Mouse (Mus musculus): Measurements from ENCODE around the gene Triobp. TPM values are rescaled to one million over a fixed set of nuclear protein-coding genes. Genes with fewer than 3 reads are reported as not detected.

Gene Triobp
- polyA plus RNA-seq (2012; rRNA removed) = 18.0 and 18.1 TPM in 2 replicates

GRCm38 (mm10) chr15:78947657-78948056 lies at the start of gene Triobp:
Gene Triobp, plus strand, starts transcription at chr15:78947724.

GRCm38 (mm10) chr15:78899409-78899739 lies 48.1 kb upstream of the Triobp start, which contains the start of gene Gm49510:
Gene Gm49510, plus strand, starts transcription at chr15:78899667.

GRCm38 (mm10) chr15:78899740-78900584 lies 47.6 kb upstream of the Triobp start, which contains the start of gene Sh3bp1:
Gene Sh3bp1, plus strand, starts transcription at chr15:78899768.

DNA sequence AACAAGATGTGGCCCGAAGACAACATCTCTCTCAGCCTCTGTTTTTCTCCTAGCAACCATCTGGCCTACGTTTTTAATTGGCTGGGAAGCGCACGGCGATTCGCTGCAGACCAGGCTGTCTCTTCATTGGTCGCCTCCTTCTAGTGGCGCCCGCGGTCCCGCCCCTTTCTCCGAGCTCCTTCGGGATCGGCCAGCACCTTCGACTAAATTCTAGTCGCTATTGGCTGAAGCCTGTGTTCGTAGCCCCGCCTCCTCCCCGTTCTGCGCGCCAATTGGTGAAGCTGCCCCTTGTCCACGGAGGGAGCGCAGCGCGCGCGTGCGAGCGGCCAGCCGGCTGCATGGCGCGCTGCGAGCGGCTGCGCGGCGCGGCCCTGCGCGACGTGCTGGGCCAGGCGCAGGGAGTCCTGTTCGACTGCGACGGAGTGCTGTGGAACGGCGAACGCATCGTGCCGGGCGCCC lies 33.9 kb upstream of the Triobp start, which contains the start of gene Pdxp:
Pdxp (plus strand) TSS at position 288 of the 459 bp plus-strand sequence.

DNA sequence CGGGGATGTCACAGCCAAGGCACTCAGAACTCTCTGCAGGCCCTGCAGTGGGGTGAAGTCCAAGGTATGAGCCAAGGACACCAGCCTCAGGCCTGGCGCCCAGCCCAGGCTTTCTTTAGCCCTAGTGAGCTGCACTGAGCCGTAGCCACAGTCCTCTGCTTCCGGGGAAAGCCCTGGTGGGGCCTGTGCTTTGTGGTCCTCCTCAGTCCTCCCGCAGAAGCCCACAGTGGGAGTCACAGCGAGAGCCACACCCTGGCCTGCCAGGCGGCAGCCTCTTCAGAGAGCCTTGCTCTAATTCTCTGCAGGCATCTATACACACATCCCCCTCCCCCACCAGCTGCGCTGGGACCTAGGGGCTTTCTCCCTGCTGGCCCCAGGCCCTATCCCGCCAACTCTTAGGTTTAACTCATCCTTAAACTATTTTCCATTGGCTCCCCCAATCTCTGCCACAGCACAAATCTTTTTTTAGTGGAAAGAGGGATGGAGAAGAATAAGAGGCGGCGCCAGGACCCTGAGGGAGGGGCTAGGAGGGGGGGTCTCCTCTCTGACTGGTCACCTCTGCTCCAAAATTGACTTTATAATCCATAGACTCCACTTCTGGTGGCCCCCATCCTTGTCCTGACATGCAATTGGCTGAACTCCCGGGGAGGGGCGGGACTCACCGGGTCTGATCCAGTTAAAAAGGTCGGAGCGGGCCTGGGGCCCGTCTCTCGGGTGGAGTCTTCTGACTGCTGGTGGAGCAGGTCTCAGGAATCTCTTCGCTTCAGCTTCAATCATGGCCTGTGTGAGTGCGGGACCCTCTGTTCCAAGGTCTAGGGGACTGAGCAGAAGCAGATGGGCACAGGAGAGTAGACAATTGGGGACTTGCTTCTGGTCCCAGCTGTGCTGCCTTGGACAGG lies 21.3 kb upstream of the Triobp start, which contains the start of gene Lgals1:
Lgals1 (plus strand) TSS at position 705 of the 899 bp plus-strand sequence.

GRCm38 (mm10) chr15:78934784-78935320 lies 12.7 kb upstream of the Triobp start, which contains the start of gene Nol12:
Gene Nol12, plus strand, starts transcription at chr15:78934933.

DNA sequence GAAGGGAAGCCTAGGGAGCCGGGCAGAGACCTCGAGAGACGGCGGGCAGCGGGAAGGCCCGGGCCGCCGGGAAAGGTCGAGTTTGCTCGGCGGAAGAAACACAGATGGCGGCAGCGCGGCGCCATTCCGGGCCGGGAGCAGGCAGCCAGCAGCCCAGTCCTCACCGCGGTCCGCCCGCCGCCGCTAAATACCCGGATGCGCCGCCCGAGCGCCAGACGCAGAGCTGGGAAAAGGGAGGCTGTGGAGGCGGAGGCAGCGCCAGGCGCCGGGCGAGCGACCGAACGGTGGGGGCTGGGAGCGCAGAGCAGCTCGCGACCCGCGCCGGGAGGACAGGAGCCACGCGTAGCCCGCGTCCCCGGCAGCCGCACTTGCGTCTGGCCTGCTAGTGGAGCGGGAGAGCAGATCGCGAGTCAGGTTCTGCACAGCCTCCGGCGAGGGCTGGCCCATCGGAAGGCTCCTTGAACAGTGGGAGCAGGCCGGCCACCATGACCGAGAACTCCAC lies 80.8 kb downstream of the Triobp start, which contains the start of gene H1f0:
H1f0 (plus strand) TSS at position 214 of the 502 bp plus-strand sequence.

DNA sequence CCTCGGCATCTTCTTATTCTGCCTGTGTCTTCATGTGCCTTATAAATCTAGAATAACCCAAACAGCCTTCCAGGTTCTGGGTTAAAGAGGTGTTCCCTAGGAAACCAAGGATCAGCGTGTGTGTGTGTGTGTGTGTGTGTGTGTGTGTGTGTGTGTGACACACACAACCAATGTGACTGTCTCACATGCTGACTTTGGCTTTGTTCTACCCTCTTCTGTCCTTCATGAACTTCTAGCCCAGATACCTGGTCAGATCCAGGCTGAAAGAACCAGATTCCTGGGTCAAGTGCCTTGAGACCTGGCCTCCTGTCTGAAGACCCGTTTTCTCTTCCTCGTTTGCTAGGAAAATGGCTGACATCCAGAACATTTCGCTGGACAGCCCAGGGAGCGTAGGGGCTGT lies 94.1 kb downstream of the Triobp start, which contains the start of gene Galr3:
Galr3 (plus strand) TSS at position 301 of the 400 bp plus-strand sequence.

Other genes starting within 250 kb of the Triobp start
- not detected in 2 replicates for gene Elfn2, start 229.0 kb upstream of the Triobp start, polyA plus RNA-seq (2012; rRNA removed)
- gene Mfng, start 174.2 kb upstream of the Triobp start, polyA plus RNA-seq (2012; rRNA removed) = 2.8 and 3.6 TPM in 2 replicates
- 1.7 and 2.2 TPM in 2 replicates for gene Card10, start 144.7 kb upstream of the Triobp start, polyA plus RNA-seq (2012; rRNA removed)
- 6.2 and 7.9 TPM in 2 replicates for gene Cdc42ep1, start 105.1 kb upstream of the Triobp start, polyA plus RNA-seq (2012; rRNA removed)
- 8.4 TPM in 2 replicates for gene Lgals2, start 92.2 kb upstream of the Triobp start, polyA plus RNA-seq (2012; rRNA removed)
- 15.0 and 16.5 TPM in 2 replicates for gene Gga1, start 70.5 kb upstream of the Triobp start, polyA plus RNA-seq (2012; rRNA removed)
- 0.02 TPM in 1 of 2 replicates, not detected in the other for gene Gm49510, start 48.1 kb upstream of the Triobp start, polyA plus RNA-seq (2012; rRNA removed)
- 19.5 and 23.1 TPM in 2 replicates for gene Sh3bp1, start 48.0 kb upstream of the Triobp start, polyA plus RNA-seq (2012; rRNA removed)
- gene Pdxp, start 33.8 kb upstream of the Triobp start, polyA plus RNA-seq (2012; rRNA removed) = 7.9 and 9.4 TPM in 2 replicates
- gene Lgals1, start 21.0 kb upstream of the Triobp start, polyA plus RNA-seq (2012; rRNA removed) = 463 and 475 TPM in 2 replicates
- 14.5 and 16.3 TPM in 2 replicates for gene Nol12, start 12.8 kb upstream of the Triobp start, polyA plus RNA-seq (2012; rRNA removed)
- gene H1f0, start 80.7 kb downstream of the Triobp start, polyA plus RNA-seq (2012; rRNA removed) = 61.4 and 66.7 TPM in 2 replicates
- 0.19 and 0.29 TPM in 2 replicates for gene Galr3, start 94.2 kb downstream of the Triobp start, polyA plus RNA-seq (2012; rRNA removed)
- gene Ankrd54, start 115.2 kb downstream of the Triobp start, polyA plus RNA-seq (2012; rRNA removed) = 33.1 and 40.3 TPM in 2 replicates
- 93.1 and 113 TPM in 2 replicates for gene Eif3l, start 127.5 kb downstream of the Triobp start, polyA plus RNA-seq (2012; rRNA removed)
- gene Micall1, start 161.2 kb downstream of the Triobp start, polyA plus RNA-seq (2012; rRNA removed) = 1.4 and 1.6 TPM in 2 replicates
- gene Polr2f, start 193.3 kb downstream of the Triobp start, polyA plus RNA-seq (2012; rRNA removed) = 120 and 139 TPM in 2 replicates
- gene 1700088E04Rik, start 193.5 kb downstream of the Triobp start, polyA plus RNA-seq (2012; rRNA removed) = 0.21 and 0.23 TPM in 2 replicates
- gene Sox10, start 217.5 kb downstream of the Triobp start, polyA plus RNA-seq (2012; rRNA removed) = 0.09 and 0.12 TPM in 2 replicates

Data from liver, embryonic 14 days (tissue).